Mouse (Mus musculus): Measurements from ENCODE around the gene Irf2bp2.

The Irf2bp2 gene

GRCm38 (mm10) chr8:126567674-126568073, 26.1 kb downstream of the Irf2bp2 start:
- peak; percentile 65 to 67 for DNase-seq (ENCODE audit: low spot score in 2 of 2)

DNA sequence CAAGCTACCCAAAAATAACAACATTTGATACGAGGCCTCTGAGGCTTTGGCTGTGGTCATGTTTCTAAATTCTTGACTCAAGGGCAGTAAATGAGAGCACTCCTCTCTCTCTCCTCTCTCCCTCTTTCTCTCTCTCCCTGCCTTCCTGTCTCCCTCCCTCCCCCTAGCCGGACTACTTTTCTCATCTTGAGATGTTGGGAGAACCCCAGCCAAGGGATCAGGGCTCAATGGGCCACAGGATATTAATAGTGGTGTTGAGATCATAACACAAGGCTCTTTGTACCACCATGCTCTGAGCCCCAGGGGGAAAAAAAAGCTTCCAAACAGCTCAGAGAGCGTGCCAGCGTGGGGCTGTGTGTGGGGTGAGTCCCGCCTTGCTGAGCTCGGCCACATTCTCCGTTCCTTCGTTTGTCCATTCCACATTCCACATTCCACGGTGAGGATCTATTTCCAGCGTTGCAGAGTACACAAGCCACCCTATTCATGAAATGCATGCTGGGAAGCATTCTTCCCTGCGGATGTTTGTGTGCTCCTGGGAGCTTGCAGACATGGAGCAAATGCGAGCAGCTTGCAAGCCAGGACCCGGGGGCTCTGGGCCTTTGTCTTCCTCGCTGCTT, 27.2 kb downstream of the Irf2bp2 start:
- peak; percentile 83 to 86 for DNase-seq (ENCODE audit: low spot score in 2 of 2)

DNA sequence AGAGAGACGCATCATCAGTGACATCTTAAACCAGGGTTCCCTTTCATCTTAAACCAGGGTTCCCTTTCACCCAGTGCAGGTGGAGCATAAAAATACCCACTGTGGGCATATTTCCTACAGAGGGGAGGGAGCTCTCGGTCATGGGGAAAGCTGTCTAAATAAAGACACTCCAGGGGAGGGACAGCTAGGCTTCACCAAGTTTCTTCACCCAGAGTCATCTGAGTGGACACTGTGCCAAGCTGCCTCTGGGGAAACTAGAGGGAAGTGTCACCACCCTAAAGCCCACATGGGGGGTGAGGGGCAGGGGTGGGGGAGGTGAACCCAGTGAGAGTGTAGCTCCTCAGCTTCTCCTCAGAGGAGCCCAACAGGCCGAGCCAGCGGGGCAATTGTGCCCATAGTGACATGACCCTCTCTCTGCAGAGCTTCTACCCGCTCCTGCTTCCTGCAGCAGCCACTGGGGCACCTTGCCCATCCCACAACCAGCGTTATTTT, 27.8 kb downstream of the Irf2bp2 start:
- peak; percentile 76 to 85 for DNase-seq (ENCODE audit: low spot score in 2 of 2)

DNA sequence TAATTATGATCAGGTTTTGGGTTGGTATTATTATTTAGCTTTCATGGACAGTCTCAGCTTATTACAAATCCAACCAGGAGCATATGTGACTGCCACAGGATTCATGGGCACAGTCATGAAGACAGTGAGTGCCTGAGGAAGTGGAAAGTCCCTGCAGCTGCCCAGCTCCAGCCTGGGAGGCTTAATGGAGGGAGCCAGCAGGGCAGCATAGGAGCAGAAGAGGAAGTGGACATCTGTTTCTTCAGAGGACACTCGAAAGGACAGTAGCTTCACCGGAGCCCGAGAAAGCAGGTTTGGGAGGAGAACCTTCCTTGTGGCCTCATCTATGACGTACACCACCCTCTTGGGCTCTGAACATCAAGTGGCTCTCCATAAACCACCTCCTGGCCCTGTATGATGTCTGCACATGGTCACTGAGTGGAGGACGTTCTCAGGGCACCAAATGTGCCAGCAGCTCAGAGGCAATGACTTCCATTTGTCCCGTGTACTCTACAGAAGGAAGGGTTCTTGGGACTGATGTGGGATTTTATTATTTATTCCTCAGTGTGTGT, 28.5 kb downstream of the Irf2bp2 start:
- peak in 1 of 2 experiments; percentile 31 for DNase-seq (ENCODE audit: low spot score in 2 of 2)

DNA sequence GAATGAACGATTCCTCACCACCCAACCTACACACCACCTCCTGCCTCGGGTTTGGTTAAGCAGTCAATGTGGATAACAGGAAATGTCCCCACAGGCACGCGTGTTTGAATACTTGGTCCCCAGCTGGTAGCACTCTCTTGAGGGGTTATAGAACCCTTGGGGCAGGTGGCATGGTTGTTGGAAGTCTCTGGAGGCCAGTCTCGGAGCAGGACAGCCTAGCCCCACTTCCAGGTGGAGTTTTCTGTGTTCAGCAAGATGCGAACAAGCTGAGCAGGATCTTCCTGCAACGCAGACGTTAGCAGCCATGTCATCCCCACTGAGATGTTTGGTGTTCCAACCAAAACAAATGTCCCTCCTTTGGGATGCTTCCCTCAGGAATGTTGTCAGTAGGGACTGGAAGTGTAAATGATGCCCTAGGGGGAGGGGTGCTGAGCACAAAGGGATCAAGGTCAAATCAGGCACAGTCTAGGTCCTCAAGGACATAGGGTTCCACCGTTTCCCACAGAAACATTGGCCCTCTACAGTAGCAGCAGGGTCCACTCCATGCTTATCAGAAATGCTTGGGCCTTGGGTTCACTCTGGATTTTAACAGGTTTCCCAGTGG, 29.1 kb downstream of the Irf2bp2 start:
- no peak for DNase-seq (ENCODE audit: low spot score in 2 of 2)

DNA sequence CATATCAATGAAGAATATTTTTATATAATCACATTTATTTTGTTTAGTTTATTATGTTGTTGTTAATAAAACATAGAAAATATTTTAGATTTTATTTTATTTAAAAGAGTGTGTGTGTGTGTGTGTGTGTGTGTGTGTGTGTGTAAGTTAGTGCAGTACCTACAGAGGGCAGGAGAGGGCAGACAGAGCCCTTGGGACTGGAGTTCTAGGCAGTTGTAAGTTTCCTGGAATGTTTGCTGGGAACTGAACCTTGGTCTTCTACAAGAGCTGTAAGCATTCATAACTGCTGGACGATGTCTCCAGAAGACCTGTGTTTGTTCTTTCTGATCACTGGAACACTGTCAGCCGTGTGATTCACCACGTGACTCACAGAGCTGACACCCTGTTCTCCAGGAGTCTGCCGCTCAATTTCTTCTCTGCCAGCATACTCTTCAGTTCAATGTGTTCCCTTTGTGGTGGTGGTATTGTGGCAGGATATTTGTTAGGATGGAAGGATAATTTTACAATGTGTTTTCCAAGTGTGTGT, 32.4 kb downstream of the Irf2bp2 start:
- no peak for DNase-seq (ENCODE audit: low spot score in 2 of 2)

DNA sequence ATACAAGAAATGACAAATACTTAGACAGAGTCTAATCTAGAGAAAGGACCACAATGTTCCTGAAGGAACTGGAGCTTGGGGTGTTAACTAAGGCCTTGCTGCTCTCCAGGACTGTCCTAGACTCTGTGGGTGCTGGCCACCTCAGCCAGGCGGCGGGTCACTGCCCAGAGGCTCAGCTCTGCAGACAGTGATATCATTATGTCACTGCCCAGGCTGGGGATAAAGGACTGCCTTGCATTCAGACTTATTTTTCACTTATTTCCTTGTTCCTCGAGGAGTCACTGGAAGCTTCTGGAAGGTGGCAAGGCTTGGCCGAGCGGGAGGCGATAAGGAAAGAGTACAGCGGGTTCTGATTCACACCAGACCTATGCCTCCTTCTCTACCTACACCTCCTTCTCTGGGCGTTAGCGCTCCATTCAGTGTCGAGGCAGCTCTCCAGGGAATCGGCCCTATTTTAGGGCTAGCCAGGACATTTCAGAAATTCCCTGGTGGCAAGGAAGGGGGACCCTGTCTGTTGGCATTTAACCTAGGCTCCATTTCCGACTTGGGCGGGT, 35.3 kb downstream of the Irf2bp2 start:
- DNase-seq (ENCODE audit: low spot score in 2 of 2) = no peak

- no peak for DNase-seq (ENCODE audit: low spot score in 2 of 2)
Measured at GRCm38 (mm10) chr8:126557403-126557802, 36.4 kb downstream of the Irf2bp2 start.

GRCm38 (mm10) chr8:126556691-126557090, 37.1 kb downstream of the Irf2bp2 start:
- no peak for DNase-seq (ENCODE audit: low spot score in 2 of 2)

DNA sequence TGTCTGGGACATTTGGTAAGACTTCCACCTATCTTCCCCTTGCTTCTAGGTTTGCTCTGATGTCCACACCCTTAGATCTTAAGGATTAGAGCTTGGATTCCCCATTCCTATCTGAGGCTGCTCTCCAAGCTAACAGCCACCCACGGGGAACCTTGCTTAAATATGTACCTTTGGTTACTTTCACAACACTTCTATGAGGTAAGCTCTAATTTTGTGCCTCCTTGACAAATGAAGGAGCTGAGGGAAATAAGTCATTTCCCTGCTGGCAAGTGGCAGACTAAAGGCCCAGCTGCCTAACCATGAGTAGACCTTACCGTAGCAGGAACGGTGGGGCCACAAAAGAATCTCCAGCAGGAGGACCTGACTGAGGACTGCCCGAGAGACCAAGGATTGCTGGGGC, 39.0 kb downstream of the Irf2bp2 start:
- no peak for DNase-seq (ENCODE audit: low spot score in 2 of 2)

DNA sequence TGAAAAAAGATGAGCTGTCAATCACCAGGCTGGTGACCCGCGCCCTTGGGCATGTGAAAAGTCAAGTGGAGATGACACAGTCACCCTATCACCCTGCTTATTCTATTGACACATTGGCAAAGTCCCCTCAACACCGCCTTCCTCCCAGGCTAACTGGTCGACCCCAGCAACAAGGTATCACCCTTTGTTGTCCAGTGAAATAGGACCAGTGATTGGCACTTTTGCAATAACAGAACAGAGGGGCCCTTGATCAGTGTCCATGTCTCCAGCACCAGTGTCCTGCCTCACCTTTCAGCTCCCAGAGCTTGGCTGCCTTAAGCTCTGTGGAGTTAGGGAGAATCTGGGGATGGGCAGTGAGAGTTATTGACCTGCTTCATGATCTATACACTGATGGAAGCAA, 41.9 kb downstream of the Irf2bp2 start:
- DNase-seq (ENCODE audit: low spot score in 2 of 2) = no peak

- DNase-seq (ENCODE audit: low spot score in 2 of 2) = peak; percentile 56 to 72
Measured at GRCm38 (mm10) chr8:126550944-126551357, 42.8 kb downstream of the Irf2bp2 start.

DNA sequence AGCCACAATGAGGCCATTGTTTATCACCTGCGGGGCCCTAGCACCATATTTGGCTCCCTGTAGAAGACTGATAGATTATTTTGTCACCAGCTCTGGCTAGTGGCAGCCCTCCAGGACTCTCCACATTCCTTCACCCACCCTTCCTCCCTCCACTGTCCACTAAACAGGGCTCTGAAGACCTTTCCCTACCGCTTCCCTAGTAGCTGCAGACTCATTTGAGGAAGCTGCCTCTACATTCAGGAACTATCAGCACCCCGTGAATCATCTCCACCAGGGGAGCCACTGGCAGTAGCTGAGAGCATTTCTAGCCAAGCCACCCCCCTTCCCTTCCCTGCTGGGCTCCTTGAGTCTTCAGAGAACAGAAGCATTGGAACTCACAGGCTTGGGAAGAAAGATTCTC, 45.9 kb downstream of the Irf2bp2 start:
- DNase-seq (ENCODE audit: low spot score in 2 of 2) = peak; percentile 76

- DNase-seq (ENCODE audit: low spot score in 2 of 2) = no peak
Measured at GRCm38 (mm10) chr8:126547361-126547760, 46.4 kb downstream of the Irf2bp2 start.

GRCm38 (mm10) chr8:126546480-126546879, 47.3 kb downstream of the Irf2bp2 start:
- DNase-seq (ENCODE audit: low spot score in 2 of 2) = no peak

DNA sequence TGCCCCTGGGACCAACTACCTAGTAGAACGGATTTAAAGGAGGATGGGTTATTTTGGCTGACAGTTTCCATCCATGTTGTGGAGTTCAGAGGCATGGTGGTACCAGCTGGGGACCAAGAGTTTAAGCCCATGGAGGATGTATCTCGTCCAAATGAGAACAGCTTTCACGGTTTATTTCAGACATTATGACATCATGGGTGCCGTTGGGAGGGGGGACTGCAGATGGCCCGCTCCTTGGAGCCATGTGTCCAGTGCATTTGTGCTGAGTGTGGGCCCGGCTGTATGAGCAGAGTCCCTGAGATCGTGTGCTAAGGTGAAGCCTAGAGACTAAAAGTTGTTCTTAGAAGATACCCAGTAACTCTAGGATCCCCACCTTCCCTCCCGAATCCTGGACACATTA, 50.4 kb downstream of the Irf2bp2 start:
- DNase-seq (ENCODE audit: low spot score in 2 of 2) = no peak

DNA sequence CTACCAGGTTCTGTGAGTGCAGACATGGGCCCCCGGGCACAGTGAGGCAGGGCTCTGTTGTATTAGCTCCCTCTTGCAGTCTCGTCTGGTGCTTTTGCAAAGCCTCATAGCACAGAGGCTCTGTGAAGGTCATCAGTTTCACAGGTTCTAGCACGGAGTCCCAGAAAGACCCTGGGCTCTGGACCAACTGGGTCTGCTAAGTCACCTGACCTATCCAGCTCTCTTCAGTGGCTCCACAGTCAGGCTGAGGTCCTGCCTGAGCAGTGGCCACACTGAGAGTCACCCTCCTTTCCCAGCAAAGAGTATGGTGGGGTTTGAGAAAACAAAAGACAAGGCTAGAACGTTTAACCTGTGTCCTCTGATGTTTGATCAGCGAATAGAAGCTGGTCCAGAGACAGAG, 51.0 kb downstream of the Irf2bp2 start:
- no peak for DNase-seq (ENCODE audit: low spot score in 2 of 2)

DNA sequence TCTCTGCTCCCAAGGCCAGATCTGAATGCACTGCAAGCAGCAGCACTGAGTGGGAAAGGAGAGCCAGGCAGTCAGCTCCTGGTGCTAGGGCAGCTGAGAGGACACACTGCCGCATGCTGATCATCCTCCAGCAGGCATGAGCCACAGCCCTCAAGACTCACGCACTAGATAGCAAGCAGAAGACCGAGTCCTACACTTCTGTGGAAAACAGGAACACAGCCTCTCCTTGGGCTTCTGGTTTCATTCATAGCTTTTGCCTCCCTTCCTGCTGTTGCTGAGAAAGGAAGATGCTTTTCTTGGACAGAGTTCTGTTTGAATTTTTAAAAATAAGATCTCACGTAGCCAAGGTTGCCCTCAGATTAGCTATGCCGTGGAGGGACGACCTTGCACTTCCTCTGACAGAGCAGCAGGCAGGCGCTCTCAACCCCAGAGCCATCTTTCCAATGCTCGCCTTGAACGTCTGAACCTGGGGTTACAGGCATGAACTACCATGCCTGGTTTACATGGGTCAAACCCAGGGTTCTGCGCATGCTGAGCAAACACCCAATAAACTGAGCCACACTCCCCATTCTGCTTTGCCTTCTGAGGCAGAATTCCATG, 51.6 kb downstream of the Irf2bp2 start:
- no peak for DNase-seq (ENCODE audit: low spot score in 2 of 2)

- DNase-seq (ENCODE audit: low spot score in 2 of 2) = no peak
Measured at GRCm38 (mm10) chr8:126540298-126540697, 53.5 kb downstream of the Irf2bp2 start.

DNA sequence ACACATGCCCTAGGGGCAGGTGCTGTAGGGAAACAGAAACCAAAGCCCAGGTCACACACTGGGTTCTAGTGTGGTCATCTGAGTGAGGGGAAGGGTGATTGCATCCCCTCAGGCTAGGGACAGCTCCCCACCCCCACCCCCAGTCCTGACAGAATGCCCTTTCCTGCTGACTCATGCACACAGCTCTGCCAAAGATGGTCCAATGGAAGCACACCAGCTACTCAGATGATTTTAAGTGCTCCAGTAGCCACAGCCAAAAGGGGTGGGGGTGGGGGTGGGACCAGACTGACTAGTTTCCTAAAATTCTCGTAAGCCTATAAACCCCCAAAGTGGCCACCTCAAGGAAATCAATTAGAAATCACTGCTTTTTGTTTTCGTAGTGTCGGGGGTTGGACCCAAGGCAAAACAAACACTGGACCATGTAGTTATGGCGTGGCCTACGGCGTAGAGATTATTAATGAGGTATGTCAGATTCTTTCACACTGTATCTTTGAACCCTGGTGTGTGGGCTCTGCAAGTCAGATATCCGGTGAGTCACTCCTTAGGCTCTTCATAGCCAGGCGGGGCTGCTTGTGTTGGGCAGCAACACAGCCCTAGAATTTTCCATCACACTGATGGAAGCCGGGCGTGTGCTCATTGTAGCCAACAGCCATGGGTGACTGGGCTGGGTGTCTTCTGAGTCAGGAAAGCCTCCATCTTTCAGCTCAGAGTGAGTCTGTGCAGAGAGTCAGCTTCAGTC, 54.3 kb downstream of the Irf2bp2 start:
- peak; percentile 73 to 78 for DNase-seq (ENCODE audit: low spot score in 2 of 2)

DNA sequence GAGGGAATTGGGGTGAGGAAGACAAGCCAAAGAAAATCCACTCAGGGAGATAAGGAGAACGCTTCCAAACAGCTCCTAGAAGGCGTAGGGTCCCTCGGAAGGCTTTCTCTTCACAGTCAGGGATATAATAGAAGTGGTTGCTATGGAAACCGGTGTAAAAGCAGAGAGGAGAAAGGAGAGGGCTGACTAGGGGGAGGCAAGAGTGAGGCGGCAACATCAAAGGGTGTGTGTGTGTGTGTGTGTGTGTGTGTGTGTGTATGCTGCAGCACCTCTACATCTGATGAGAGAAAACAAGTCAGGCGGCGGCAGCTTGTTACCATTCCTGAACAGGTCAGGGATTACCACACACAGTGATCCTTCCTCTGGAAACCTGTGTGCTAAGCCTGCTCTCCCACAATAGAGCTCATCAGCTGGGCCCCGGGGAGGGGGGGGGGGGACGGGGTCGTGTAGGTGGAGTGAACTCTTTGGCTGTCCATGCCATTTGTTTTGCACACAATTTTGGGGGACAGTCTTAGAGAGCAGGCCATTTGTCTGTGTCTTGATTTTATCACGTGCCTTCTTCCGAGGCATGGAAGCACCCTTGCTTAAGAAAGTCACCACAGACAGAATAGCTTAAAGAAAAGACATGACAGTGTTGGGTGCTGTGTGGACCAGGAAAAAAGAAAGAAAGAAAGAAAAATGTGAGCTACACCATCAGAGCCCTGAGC, 55.0 kb downstream of the Irf2bp2 start:
- no peak for DNase-seq (ENCODE audit: low spot score in 2 of 2)

All from heart, adult 9 months (tissue).